Mouse (Mus musculus): ENCODE data around the gene Ap4e1.

GRCm38 (mm10) chr2:127007509-127007908 is 1.0 kb upstream of the Ap4e1 start:
- TF ChIP-seq GATA1 (IDR thresholded peaks at IDR 0.05; ENCODE audit: borderline replicate concordance, low read length) (no peak), FLI1 (IDR thresholded peaks at IDR 0.05; ENCODE audit: low read length) (no peak)
